Mouse (Mus musculus) stomach, embryonic 15.5 days (tissue): ENCODE measurements around the gene Olfr522. TPM values are rescaled to one million over a fixed set of nuclear protein-coding genes. Genes with fewer than 3 reads are reported as not detected.

Experiments used
- polyA plus RNA-seq: library from polyadenylated mRNA; unstranded; fragments of >200 nt; fragmentation: Nextera tagmentation; extraction: Ambion mirVana; gene quantifications from 2 replicates; pipeline ENCODE4 v1.2.1, GENCODE M21; 2015

Olfr522 gene
- polyA plus RNA-seq, 1 experiment from 2014 or later = not detected

Other genes starting within 250 kb of the Olfr522 start
- gene Utf1, start 221.0 kb downstream of the Olfr522 start, polyA plus RNA-seq = 0.10 TPM in 1 of 2 replicates, not detected in the other
- gene 6430531B16Rik, start 186.0 kb downstream of the Olfr522 start, polyA plus RNA-seq = 0.21 and 0.45 TPM in 2 replicates
- gene Adam8, start 172.2 kb downstream of the Olfr522 start, polyA plus RNA-seq = 2.5 and 2.7 TPM in 2 replicates
- gene Zfp511, start 128.4 kb downstream of the Olfr522 start, polyA plus RNA-seq = 34.8 and 35.7 TPM in 2 replicates
- gene Tubgcp2, start 128.1 kb downstream of the Olfr522 start, polyA plus RNA-seq = 43.8 and 44.8 TPM in 2 replicates
- gene Msx3, start 115.7 kb downstream of the Olfr522 start, polyA plus RNA-seq = not detected in 2 replicates
- 3.4 and 3.6 TPM in 2 replicates for gene Caly, start 82.2 kb downstream of the Olfr522 start, polyA plus RNA-seq
- gene Prap1, start 71.4 kb downstream of the Olfr522 start, polyA plus RNA-seq = 165 and 169 TPM in 2 replicates
- gene Fuom, start 62.3 kb downstream of the Olfr522 start, polyA plus RNA-seq = 32.4 and 41.4 TPM in 2 replicates
- gene Paox, start 49.0 kb downstream of the Olfr522 start, polyA plus RNA-seq = 30.6 and 33.7 TPM in 2 replicates
- 155 and 165 TPM in 2 replicates for gene Echs1, start 48.3 kb downstream of the Olfr522 start, polyA plus RNA-seq
- 23.5 and 26.9 TPM in 2 replicates for gene Mtg1, start 27.2 kb downstream of the Olfr522 start, polyA plus RNA-seq
- 1.0 and 1.4 TPM in 2 replicates for gene Sprn, start 9.9 kb downstream of the Olfr522 start, polyA plus RNA-seq
- not detected in 2 replicates for gene Olfr523, start 8.5 kb upstream of the Olfr522 start, polyA plus RNA-seq
- not detected in 2 replicates for gene Olfr524, start 41.2 kb upstream of the Olfr522 start, polyA plus RNA-seq
- gene Cd163l1, start 53.5 kb upstream of the Olfr522 start, polyA plus RNA-seq = 0.08 and 0.17 TPM in 2 replicates
- gene 5830411N06Rik, start 82.5 kb upstream of the Olfr522 start, polyA plus RNA-seq = not detected in 2 replicates
- not detected in 2 replicates for gene Olfr525, start 156.1 kb upstream of the Olfr522 start, polyA plus RNA-seq
- gene Olfr527, start 169.3 kb upstream of the Olfr522 start, polyA plus RNA-seq = not detected in 2 replicates
- gene Olfr60, start 196.9 kb upstream of the Olfr522 start, polyA plus RNA-seq = not detected in 2 replicates
- gene Olfr530, start 211.6 kb upstream of the Olfr522 start, polyA plus RNA-seq = not detected in 2 replicates
- not detected in 2 replicates for gene Olfr531, start 238.2 kb upstream of the Olfr522 start, polyA plus RNA-seq